Mouse (Mus musculus): ENCODE data around the gene Gm49368.

DNA sequence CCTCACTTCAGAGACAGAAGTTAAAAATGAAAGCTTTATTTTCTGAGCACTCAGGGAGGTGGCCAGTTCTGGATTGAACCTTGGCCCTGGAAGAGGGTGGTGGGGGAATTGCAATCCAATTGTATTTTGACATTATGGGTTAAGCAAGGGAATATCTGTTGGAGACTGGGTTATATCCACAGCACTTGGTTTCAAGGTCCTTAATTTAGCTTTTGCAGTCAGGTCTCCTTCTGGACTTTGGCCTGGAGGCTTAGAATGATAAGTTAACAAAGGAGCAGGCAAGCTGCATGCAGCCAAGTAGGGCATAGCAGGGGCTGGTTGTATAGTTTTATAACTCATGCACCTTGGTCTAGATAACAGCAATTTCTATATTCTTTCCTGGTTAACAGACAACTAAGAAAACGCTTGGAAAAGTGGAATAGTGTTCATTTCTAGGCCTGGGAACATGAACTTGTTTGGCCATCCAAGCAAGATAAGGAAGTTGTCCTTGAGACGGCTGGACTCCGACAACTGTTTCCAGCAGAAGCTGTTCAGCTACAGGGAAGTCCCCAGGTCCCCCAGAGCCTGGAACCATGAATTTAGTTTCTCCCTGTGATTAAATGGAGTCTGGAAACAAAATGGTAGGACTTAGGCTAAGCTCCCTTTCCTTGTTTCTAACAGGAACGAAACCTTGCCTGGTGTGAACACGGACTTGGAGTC, 30.0 kb upstream of the Gm49368 start:
- TF ChIP-seq POLR2A (IDR thresholded peaks at IDR 0.05; ENCODE audit: extremely low read depth, insufficient read depth, low read length) (no peak), CTCF (IDR thresholded peaks at IDR 0.05; ENCODE audit: low read depth, low read length) (no peak)
